Mouse (Mus musculus): ENCODE results near the gene Fkbp8. TPM values are rescaled to one million over a fixed set of nuclear protein-coding genes. Genes with fewer than 3 reads are reported as not detected.
A peak's percentile ranks its signal among the peaks of the same experiment; 100 is the strongest.

The Fkbp8 gene
- total and polyA plus RNA-seq, 3 experiments: 176 to 266 (median 178) TPM

GRCm38 (mm10) chr8:70506328-70507026 lies 21.0 kb upstream of the Fkbp8 start, which contains the start of gene Rex1bd (continued):
- TF ChIP-seq JUN (IDR thresholded peaks at IDR 0.05; ENCODE audit: insufficient read depth, low read depth, low read length) (no peak), NELFE (IDR thresholded peaks at IDR 0.05; ENCODE audit: low read depth, low read length) (no peak), RAD21 (IDR thresholded peaks at IDR 0.05; ENCODE audit: low read depth, low read length) (no peak; the same call in 1 of the 2 replicates), CHD2 (IDR thresholded peaks at IDR 0.05; ENCODE audit: low read length) (peak; percentile 71), KAT2A (IDR thresholded peaks at IDR 0.05; ENCODE audit: insufficient replicate concordance, low read length) (peak; percentile 60; the same call in 1 of the 2 replicates), UBTF (IDR thresholded peaks at IDR 0.05; ENCODE audit: low read depth, low read length) (no peak; the same call in 1 of the 2 replicates), ETS1 (conservative IDR thresholded peaks at IDR 0.05; ENCODE audit: low read depth, low read length) (no peak), TBP (conservative IDR thresholded peaks at IDR 0.05; ENCODE audit: low read depth, low read length) (no peak), RCOR1 (conservative IDR thresholded peaks at IDR 0.05; ENCODE audit: low read depth, low read length) (no peak; the same call in 1 of the 2 replicates)

DNA sequence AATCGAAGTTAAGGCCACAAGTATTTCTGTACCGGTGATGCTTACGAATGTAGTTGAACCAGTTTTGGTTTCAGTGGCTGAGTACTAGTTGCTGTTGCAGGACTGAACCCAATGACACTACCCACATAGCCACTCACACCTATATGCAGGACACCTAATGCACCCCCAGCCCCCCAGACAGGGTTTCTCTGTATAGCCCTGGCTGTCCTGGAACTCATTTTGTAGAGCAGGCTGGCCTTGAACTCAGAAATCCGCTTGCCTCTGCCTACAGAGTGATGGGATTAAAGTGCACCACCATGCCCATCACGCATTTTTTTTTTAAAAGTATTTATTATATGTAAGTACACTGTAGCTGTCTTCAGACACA lies 20.5 kb upstream of the Fkbp8 start:
- peak overlapping the region in 1 of 3 experiments; percentile 22 for H3K4me3 ChIP-seq (replicated peaks in 1 of 3; ENCODE audit: low read depth in 2 of 3, low read length in 2 of 3, poor library complexity in 1 of 3)
- no peak for DNase-seq (ENCODE audit: extremely low read depth)
- H3K9me3 ChIP-seq (replicated peaks; ENCODE audit: low read length): no peaks in the 10 kb centered on the region
- peak overlapping the region; percentile 7; the same call in 1 of the 2 replicates for H3K27ac ChIP-seq (ENCODE audit: insufficient read depth, low read depth)
- H3K4me2 ChIP-seq (ENCODE audit: insufficient read depth, low read depth, poor library complexity, severe bottlenecking): no peak overlapping the region; the same call in 1 of the 2 replicates
- H3K27me3 ChIP-seq (replicated peaks): no peaks in the 10 kb centered on the region
- in situ Hi-C loops (cut with MboI; ENCODE audit: low pct_ligation_motif_present, low pct_unique_long_range_greater_than_20kb, low sequenced_read_pairs) (loop anchor here (10.0 kb wide), 1 partner anchor 92 kb away; no protein-coding TSS in a partner anchor), dilution Hi-C loops (cut with MboI; ENCODE audit: extremely low pct_ligation_motif_present, extremely low pct_unique_long_range_greater_than_20kb, low sequenced_read_pairs) (no loop called here)
- H3K79me2 ChIP-seq (replicated peaks; ENCODE audit: control insufficient read depth, extremely low read depth, insufficient read depth, poor library complexity, severe bottlenecking): peaks cover 33% of the 10 kb centered on the region
- no peak overlapping the region for H3K9ac ChIP-seq (ENCODE audit: insufficient read depth, low read depth)
- peaks cover 21 to 48% of the 10 kb centered on the region in 2 experiments for H3K36me3 ChIP-seq (replicated peaks in 1 of 2; ENCODE audit: control insufficient read depth in 1 of 2, insufficient read depth in 1 of 2, low read length in 1 of 2)
- H3K4me1 ChIP-seq (ENCODE audit: control insufficient read depth in 1 of 2, insufficient read depth in 2 of 2): peaks cover 21 to 43% of the 10 kb centered on the region in 2 experiments
- no peak for TF ChIP-seq TCF12 (IDR thresholded peaks at IDR 0.05; ENCODE audit: low read depth, low read length)
- TF ChIP-seq ZKSCAN1 (IDR thresholded peaks at IDR 0.05; ENCODE audit: borderline replicate concordance, low read depth, low read length): no peak
- TF ChIP-seq IRF4 (IDR thresholded peaks at IDR 0.05; ENCODE audit: low read depth, low read length): no peak
- peak; percentile 31; the same call in 1 of the 2 replicates for TF ChIP-seq CHD2 (IDR thresholded peaks at IDR 0.05; ENCODE audit: low read length)
- TF ChIP-seq PAX5 (IDR thresholded peaks at IDR 0.05; ENCODE audit: low read length): no peak
- TF ChIP-seq USF2 (conservative IDR thresholded peaks at IDR 0.05; ENCODE audit: low read depth, low read length): no peak
- no peak for TF ChIP-seq TBP (conservative IDR thresholded peaks at IDR 0.05; ENCODE audit: low read depth, low read length)
- TF ChIP-seq ZMIZ1 (IDR thresholded peaks at IDR 0.05; ENCODE audit: low read depth, low read length): no peak
- TF ChIP-seq USF1 (IDR thresholded peaks at IDR 0.05; ENCODE audit: low read depth, low read length): no peak
- no peak for TF ChIP-seq POLR2A (IDR thresholded peaks at IDR 0.05; ENCODE audit: low read depth, low read length)
- TF ChIP-seq E2F4 (IDR thresholded peaks at IDR 0.05; ENCODE audit: insufficient replicate concordance, low read depth, low read length): no peak
- TF ChIP-seq RAD21 (IDR thresholded peaks at IDR 0.05; ENCODE audit: low read depth, low read length): no peak
- TF ChIP-seq ZNF384 (IDR thresholded peaks at IDR 0.05; ENCODE audit: low read depth, low read length): no peak
- peak; percentile 90; the same call in 1 of the 2 replicates for TF ChIP-seq POLR2AphosphoS2 (IDR thresholded peaks at IDR 0.05; ENCODE audit: low read depth, low read length)
- TF ChIP-seq BHLHE40 (IDR thresholded peaks at IDR 0.05; ENCODE audit: low read depth, low read length): no peak
- 0 out of 2 replicates have a peak, but pooled peaks have one; percentile 9 for TF ChIP-seq SIN3A (IDR thresholded peaks at IDR 0.05; ENCODE audit: low read length)
- no peak; the same call in 1 of the 2 replicates for TF ChIP-seq CHD1 (IDR thresholded peaks at IDR 0.05; ENCODE audit: low read depth, low read length)
- no peak for TF ChIP-seq JUN (IDR thresholded peaks at IDR 0.05; ENCODE audit: insufficient read depth, low read depth, low read length)
- TF ChIP-seq SMC3 (IDR thresholded peaks at IDR 0.05; ENCODE audit: low read depth, low read length): no peak
- TF ChIP-seq MYC (IDR thresholded peaks at IDR 0.05; ENCODE audit: low read depth, low read length): no peak
- no peak for TF ChIP-seq MAX (IDR thresholded peaks at IDR 0.05; ENCODE audit: low read length)
